Mouse (Mus musculus): ENCODE measurements around the gene Pik3c2b.

Pik3c2b gene

DNA sequence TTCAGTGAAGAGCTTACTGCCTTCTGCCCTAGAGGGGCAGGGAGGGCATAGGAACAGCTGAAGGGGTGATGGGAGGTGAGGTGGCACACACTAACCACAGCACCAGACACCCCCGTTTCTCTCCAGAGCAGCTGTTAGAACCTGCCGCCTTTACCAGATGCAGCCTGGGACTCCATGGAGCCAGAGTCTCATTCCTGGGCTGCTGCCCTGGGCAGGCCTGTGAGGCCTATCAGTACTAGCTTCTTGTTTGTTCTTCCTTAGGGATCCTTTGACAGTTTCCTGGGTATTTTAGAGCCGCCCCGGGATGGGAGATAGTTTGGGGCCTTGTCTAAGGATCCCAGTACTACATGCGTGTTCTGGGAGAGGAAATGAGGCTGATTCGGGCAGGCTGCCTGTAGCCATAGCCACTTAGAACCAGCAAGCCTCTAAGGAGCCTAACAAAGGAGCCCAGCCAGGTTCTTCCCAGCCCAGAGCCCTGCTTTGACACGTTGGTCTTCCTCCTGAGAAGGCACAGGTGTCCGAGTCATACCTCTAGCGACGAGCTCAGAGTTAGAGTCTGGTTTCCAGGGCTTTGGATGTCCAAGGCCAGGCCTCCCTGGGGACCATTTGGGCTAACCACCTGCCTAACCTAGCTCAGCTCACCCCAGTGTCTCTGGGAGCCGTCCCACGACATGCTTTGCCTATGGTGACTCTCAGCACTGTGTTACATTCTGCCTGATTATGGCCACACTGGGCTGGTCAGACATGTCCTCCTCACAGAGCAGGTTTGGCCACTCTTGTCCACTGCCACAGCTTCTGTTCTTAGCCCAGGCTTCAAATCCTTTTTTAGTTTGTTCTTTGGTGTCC is 24.0 kb downstream of the Pik3c2b start:
- in situ Hi-C loops (cut with MboI, MseI) = loop anchor here in 1 of 2 experiments (10.0 kb wide), 1 partner anchor 1745 kb away; no protein-coding TSS in a partner anchor

GRCm38 (mm10) chr1:133070157-133070556 is 24.7 kb downstream of the Pik3c2b start:
- in situ Hi-C loops (cut with MboI, MseI) = loop anchor here in 1 of 2 experiments (10.0 kb wide), 1 partner anchor 1745 kb away; no protein-coding TSS in a partner anchor

DNA sequence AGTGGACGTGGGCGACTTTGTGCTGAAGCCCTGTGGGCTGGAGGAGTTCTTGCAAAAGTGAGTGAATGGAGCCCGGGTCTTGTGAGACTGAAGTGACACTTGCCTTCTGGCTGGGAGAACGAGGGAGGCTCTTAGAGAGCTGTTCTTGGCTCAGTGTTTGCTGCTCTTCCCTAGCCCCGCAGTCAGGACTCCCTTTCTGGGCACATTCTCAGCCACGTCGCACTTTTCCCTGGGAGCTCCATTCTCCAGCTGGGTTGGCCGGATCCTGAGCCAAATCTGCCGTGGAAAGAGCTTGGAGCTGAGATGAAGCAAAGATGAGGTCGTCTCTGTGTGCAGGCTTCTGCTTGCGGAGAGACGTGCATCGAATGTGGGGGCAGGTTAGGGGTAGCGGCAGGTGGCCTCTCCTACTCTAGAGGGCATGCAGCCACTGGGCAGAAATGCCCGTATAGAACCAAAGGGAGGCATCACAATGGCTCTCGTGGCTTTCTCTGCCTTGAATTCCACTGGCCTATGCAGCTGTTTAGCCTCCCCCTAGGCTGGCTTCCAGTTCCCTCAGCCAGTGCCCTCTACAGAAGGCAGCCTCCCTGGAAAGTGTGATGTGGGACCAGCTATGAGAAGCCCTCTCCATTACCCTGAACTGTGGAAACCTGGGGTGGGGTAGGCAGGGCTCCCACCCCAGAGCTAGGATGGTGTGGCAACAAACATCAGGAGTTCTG is 26.4 kb downstream of the Pik3c2b start:
- in situ Hi-C loops (cut with MboI, MseI) = loop anchor here in 1 of 2 experiments (10.0 kb wide), 1 partner anchor 1743 kb away; no protein-coding TSS in a partner anchor

DNA sequence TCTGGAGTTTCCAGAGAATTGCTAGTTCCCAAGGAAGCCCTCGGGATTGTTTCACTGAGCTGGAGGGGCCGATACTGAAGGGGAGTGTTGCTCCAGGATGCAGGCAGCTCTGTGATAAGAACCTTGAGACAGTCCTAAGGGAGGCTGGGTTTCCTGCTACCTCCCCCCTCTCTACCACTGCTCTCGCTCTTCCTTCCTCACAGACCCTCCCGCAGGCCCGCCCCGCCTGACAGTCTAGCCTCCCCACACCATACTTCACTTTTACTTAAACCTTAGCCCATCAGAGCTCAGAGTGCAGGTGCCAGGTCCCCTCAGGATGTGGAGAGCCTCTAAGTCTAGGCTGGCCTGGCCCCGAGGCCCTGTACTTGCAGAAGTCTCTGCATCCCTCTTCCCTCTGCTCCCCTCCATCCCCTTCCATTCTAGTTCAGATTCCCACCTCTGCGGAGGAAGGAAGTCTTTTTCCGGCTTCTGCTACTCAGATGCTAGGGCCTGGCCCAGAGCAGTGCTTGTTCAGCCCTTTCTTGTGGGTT is 27.9 kb downstream of the Pik3c2b start:
- in situ Hi-C loops (cut with MboI, MseI) = loop anchor here in 1 of 2 experiments (10.0 kb wide), 1 partner anchor 1741 kb away; no protein-coding TSS in a partner anchor

- in situ Hi-C loops (cut with MboI, MseI) = loop anchor here in 1 of 2 experiments (10.0 kb wide), 1 partner anchor 1740 kb away; no protein-coding TSS in a partner anchor
Measured at GRCm38 (mm10) chr1:133074541-133074940, 29.1 kb downstream of the Pik3c2b start.

- in situ Hi-C loops (cut with MboI, MseI) = loop anchor here in 1 of 2 experiments (10.0 kb wide), 1 partner anchor 1739 kb away; no protein-coding TSS in a partner anchor
Measured at GRCm38 (mm10) chr1:133075651-133076400, 30.4 kb downstream of the Pik3c2b start.

GRCm38 (mm10) chr1:133076681-133077514 is 31.4 kb downstream of the Pik3c2b start:
- in situ Hi-C loops (cut with MboI, MseI) = loop anchor here in 1 of 2 experiments (10.0 kb wide), 1 partner anchor 1738 kb away; no protein-coding TSS in a partner anchor

- in situ Hi-C loops (cut with MboI, MseI) = loop anchor here in 1 of 2 experiments (10.0 kb wide), 1 partner anchor 1737 kb away; no protein-coding TSS in a partner anchor
Measured at GRCm38 (mm10) chr1:133077606-133078337, 32.3 kb downstream of the Pik3c2b start.

- in situ Hi-C loops (cut with MboI, MseI) = loop anchor here in 1 of 2 experiments (10.0 kb wide), 1 partner anchor 1736 kb away; no protein-coding TSS in a partner anchor
Measured at GRCm38 (mm10) chr1:133078338-133078727, 32.9 kb downstream of the Pik3c2b start.

- in situ Hi-C loops (cut with MboI, MseI) = loop anchor here in 1 of 2 experiments (10.0 kb wide), 1 partner anchor 1735 kb away; no protein-coding TSS in a partner anchor
Measured at GRCm38 (mm10) chr1:133079509-133079908, 34.0 kb downstream of the Pik3c2b start.

DNA sequence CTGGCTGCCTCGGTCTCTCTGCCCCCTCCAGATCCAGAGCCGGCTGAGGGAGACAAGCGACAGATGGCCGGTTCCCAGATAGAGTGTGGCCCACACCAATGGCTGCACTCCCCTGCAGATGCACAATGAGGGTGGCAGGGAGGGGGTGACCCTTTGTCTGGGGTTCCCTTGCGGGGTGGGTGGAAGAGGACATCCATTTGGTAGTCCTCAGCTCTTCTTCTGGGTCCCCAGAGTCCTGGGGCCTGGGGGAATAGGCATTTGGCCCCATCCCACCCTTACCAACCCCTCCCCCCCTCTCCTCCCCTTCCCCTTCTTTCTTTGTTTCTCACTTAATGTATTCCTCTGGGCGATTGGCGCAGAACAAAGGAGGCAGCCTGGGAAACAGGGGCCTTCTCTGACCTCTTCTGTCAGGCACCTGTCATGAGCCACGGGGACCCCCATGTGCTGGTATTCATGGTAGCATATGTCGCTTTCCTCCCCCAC is 34.7 kb downstream of the Pik3c2b start:
- in situ Hi-C loops (cut with MboI, MseI) = loop anchor here in 1 of 2 experiments (10.0 kb wide), 1 partner anchor 325 kb away; no protein-coding TSS in a partner anchor

GRCm38 (mm10) chr1:133080717-133081116 is 35.2 kb downstream of the Pik3c2b start:
- in situ Hi-C loops (cut with MboI, MseI) = loop anchor here in 1 of 2 experiments (10.0 kb wide), 1 partner anchor 326 kb away; no protein-coding TSS in a partner anchor

DNA sequence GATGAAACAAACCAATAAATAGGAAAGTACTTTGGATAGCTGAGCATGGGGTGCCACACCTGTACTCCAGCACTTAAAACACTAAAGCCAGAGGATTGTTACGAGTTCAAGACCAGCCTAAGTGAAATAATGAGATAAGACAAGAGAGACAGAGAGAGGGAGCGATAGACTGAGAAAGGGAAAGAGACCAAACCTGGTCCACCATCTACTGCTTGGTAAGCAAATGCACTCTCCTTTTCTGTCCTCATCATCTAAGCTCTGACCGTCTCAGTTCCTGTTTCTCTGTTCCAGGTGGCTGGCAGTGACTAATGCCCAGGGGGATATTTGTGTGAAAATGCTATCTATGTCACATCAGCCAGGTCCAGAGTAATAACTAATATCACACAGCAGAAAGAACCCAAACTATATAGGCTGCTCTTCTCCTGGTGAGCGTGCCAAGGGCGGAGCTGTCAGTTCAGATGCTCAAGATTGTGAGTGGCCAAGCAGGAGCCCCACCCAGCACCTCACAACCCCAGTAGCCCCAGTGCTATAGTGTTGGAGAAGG is 37.6 kb downstream of the Pik3c2b start:
- in situ Hi-C loops (cut with MboI, MseI) = loop anchor here in 1 of 2 experiments (10.0 kb wide), 1 partner anchor 328 kb away; no protein-coding TSS in a partner anchor

DNA sequence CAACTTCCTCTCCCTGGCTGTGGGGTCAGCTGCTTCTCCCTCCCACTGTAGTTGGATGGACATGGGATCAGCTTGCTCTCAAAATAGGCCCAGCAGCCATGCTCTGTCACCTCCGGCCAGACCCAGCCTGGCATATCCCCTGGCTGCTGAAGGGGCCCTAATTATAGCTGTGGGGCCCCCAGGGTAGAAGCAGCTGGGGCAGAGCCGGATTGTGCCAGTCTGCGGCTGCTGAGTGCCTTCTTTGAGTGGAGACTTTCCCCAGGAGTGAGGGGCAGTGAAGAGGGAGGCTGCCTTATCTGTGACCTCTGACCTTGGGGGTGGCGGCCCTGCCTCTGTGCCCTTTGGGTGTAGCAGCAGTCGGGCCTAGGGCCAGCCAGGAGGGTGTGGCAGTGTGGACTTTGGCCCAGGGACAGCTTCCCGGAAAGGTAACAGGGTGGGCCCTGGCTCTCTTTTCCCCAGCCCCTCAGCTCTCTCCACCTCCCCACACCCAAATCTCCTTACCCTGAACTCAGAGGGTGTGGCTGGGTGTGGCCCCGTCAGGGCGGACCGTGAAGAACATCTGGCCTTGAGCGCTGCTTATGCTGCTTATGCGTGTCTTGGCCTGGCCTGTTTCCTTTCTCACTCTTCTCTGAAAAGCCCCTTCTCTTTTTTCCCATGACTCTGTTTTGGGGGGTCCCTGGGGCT is 38.6 kb downstream of the Pik3c2b start:
- in situ Hi-C loops (cut with MboI, MseI) = loop anchor here in 1 of 2 experiments (10.0 kb wide), 1 partner anchor 329 kb away; no protein-coding TSS in a partner anchor

DNA sequence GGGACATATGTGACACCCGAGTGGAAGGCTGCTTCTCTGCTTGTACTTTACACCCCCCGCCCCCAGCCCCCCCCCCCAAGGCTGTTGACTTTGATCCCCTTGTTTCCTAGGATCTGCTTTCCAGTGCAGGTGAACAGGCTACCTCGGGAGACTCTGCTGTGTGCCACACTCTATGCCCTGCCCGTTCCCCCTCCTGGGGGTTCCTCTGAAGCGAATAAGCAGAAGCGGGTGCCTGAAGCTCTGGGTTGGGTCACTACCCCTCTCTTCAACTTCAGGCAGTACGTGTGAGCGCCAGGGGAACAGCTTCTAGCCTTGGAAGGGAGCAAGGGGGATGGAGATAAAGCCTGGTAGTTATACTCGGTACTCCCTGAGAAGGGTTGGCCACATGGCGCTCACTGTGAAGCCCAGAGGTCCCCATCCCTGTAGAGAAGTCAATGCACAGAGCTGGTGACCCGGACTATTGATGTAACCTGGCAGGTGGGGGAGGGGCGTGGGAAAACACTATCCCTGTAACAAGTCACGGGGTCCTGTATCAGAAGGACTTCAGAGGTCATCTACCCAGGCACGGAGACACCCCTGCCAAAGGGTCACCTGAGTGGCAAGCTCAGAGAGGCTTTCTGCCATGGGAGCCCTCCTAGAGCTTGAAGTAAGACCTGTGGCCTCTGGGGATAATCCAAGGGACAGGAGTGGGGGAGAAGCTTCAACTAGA is 39.4 kb downstream of the Pik3c2b start:
- in situ Hi-C loops (cut with MboI, MseI) = loop anchor here (5.0 to 10.0 kb wide), 3 partner anchors 33 to 330 kb away; no protein-coding TSS in a partner anchor

GRCm38 (mm10) chr1:133085417-133085742 is 39.9 kb downstream of the Pik3c2b start:
- in situ Hi-C loops (cut with MboI, MseI) = loop anchor here (5.0 to 10.0 kb wide), 3 partner anchors 33 to 331 kb away; no protein-coding TSS in a partner anchor

DNA sequence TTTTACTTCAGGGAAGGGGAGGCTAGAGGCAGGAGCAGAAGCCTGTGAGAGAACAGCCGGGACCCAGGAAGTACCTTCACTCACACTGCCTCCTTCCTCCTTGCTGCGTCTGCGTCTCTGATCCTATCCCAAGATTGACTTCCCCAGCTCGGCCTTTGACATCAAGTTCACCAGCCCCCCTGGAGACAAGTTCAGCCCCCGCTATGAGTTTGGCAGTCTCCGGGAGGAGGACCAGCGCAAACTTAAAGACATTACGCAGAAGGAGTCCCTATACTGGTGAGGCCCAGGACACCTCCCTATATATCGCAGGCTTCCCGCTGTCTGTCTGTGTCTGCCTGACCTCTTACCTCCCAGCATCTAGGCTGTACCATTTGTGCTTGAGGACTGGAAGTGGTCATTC is 41.3 kb downstream of the Pik3c2b start:
- in situ Hi-C loops (cut with MboI, MseI) = loop anchor here (5.0 to 10.0 kb wide), 3 partner anchors 35 to 332 kb away; no protein-coding TSS in a partner anchor

Measured in T-helper 17 cell (primary cell).